13 mouse cellular contexts compared by ENCODE assay signal in genomic region chr8:34377154-34377553, GRCm38 (mm10).
DNase-seq lines count a peak whose midpoint lies in the region; ATAC-seq lines count a peak whose summit lies in the region.
"Had no signal": no experiment of that assay in that cellular context is flagged by ENCODE, and none has a peak within 500 bp of the region (broad histone marks: within the 10 kb centered on the region; RNA-seq: fewer than 3 reads in every experiment).

No protein-coding gene starts in this region.

- no peaks in the 10 kb centered on the region for H3K36me3 ChIP-seq in midbrain, embryonic 13.5 days
- no peaks in the 10 kb centered on the region for H3K36me3 ChIP-seq in midbrain, embryonic 15.5 days (replicated peaks)
- no peaks in the 10 kb centered on the region for H3K36me3 ChIP-seq in hindbrain, embryonic 10.5 days
- H3K36me3 ChIP-seq in midbrain, embryonic 16.5 days (ENCODE audit: control insufficient read depth, insufficient read depth, low read length) = no peaks in the 10 kb centered on the region
- H3K36me3 ChIP-seq: liver, embryonic 13.5 days had no signal

- H3K9ac ChIP-seq in midbrain, embryonic 13.5 days (replicated peaks) = no peak overlapping the region
- H3K9ac ChIP-seq in midbrain, embryonic 15.5 days = no peak overlapping the region
- no peak overlapping the region for H3K9ac ChIP-seq in midbrain, embryonic 16.5 days (ENCODE audit: low read depth, low read length)
- H3K9ac ChIP-seq: liver, embryonic 13.5 days had no signal

- H3K4me1 ChIP-seq in midbrain, embryonic 13.5 days (replicated peaks) = peaks cover 37% of the 10 kb centered on the region
- peaks cover 23% of the 10 kb centered on the region for H3K4me1 ChIP-seq in midbrain, embryonic 15.5 days
- peaks cover 26% of the 10 kb centered on the region for H3K4me1 ChIP-seq in hindbrain, embryonic 10.5 days (replicated peaks)
- peaks cover 17% of the 10 kb centered on the region for H3K4me1 ChIP-seq in midbrain, embryonic 16.5 days (ENCODE audit: control insufficient read depth, insufficient read depth, low read length)
- H3K4me1 ChIP-seq: liver, embryonic 13.5 days had no signal

- no peaks in the 10 kb centered on the region for H3K9me3 ChIP-seq in midbrain, embryonic 13.5 days
- H3K9me3 ChIP-seq in midbrain, embryonic 15.5 days = no peaks in the 10 kb centered on the region
- no peaks in the 10 kb centered on the region for H3K9me3 ChIP-seq in hindbrain, embryonic 10.5 days
- H3K9me3 ChIP-seq in midbrain, embryonic 16.5 days (replicated peaks; ENCODE audit: control insufficient read depth, low read length, poor library complexity, severe bottlenecking) = no peaks in the 10 kb centered on the region
- H3K9me3 ChIP-seq: liver, embryonic 13.5 days had no signal

- ATAC-seq in midbrain, embryonic 13.5 days = peak; percentile 60; the same call in 1 of the 2 replicates
- ATAC-seq in midbrain, embryonic 15.5 days (replicated peaks) = no peak
- 0 out of 2 replicates have a peak, but pooled peaks have one; percentile 19 for ATAC-seq in midbrain, embryonic 16.5 days

- no peak overlapping the region for H3K4me2 ChIP-seq in midbrain, embryonic 13.5 days (replicated peaks)
- no peak overlapping the region for H3K4me2 ChIP-seq in midbrain, embryonic 15.5 days
- no peak overlapping the region for H3K4me2 ChIP-seq in midbrain, embryonic 16.5 days (ENCODE audit: low read length)
- H3K4me2 ChIP-seq: liver, embryonic 13.5 days had no signal

- no peaks in the 10 kb centered on the region for H3K27me3 ChIP-seq in midbrain, embryonic 13.5 days
- no peaks in the 10 kb centered on the region for H3K27me3 ChIP-seq in midbrain, embryonic 15.5 days (replicated peaks)
- no peaks in the 10 kb centered on the region for H3K27me3 ChIP-seq in hindbrain, embryonic 10.5 days (ENCODE audit: insufficient read depth, poor library complexity, severe bottlenecking)
- no peaks in the 10 kb centered on the region for H3K27me3 ChIP-seq in midbrain, embryonic 16.5 days (ENCODE audit: control insufficient read depth, insufficient read depth, low read depth, low read length)
- H3K27me3 ChIP-seq: liver, embryonic 13.5 days had no signal

- H3K27ac ChIP-seq in midbrain, embryonic 13.5 days = 0 out of 2 replicates have a peak overlapping the region, but pooled peaks have one; percentile 51
- H3K27ac ChIP-seq in midbrain, embryonic 15.5 days = no peak overlapping the region; the same call in 1 of the 2 replicates
- H3K27ac ChIP-seq in hindbrain, embryonic 10.5 days = peak overlapping the region; percentile 70
- H3K27ac ChIP-seq in midbrain, embryonic 16.5 days (ENCODE audit: low read length) = 0 out of 2 replicates have a peak overlapping the region, but pooled peaks have one; percentile 13
- H3K27ac ChIP-seq: liver, embryonic 13.5 days had no signal

- no peak overlapping the region for H3K4me3 ChIP-seq in midbrain, embryonic 13.5 days (replicated peaks)
- no peak overlapping the region for H3K4me3 ChIP-seq in midbrain, embryonic 15.5 days
- H3K4me3 ChIP-seq in hindbrain, embryonic 10.5 days = no peak overlapping the region
- H3K4me3 ChIP-seq in midbrain, embryonic 16.5 days (ENCODE audit: low read depth, low read length) = no peak overlapping the region
- H3K4me3 ChIP-seq: liver, embryonic 13.5 days had no signal

- peak; percentile 48 for DNase-seq in hindbrain, embryonic 10.5 days (ENCODE audit: low spot score)
- no peak for DNase-seq in adrenal gland, adult 18-20 months (ENCODE audit: low spot score in 2 of 2)
- no peak for DNase-seq in urinary bladder, postnatal 36 days (ENCODE audit: low spot score in 2 of 2)
- DNase-seq in frontal cortex, postnatal 25 days (ENCODE audit: low spot score in 2 of 2) = no peak
- DNase-seq: cerebellum, adult 11 months; heart, adult 18-20 months; heart, postnatal 10 days; kidney, adult 2 months; liver, embryonic 13.5 days; lung, postnatal 10 days had no signal

- WGBS in midbrain, embryonic 13.5 days = 30% methylated on average over 3 of the region's 3 CpGs
- WGBS in midbrain, embryonic 15.5 days = 41% methylated on average over 3 of the region's 3 CpGs
- 19% methylated on average over 3 of the region's 3 CpGs for WGBS in hindbrain, embryonic 10.5 days
- WGBS in midbrain, embryonic 16.5 days = 27% methylated on average over 3 of the region's 3 CpGs
